ENCODE assay signal across 9 mouse cellular contexts in genomic region chr19:54533858-54534257, GRCm38 (mm10).
DNase-seq lines count a peak whose midpoint lies in the region; ATAC-seq and TF ChIP-seq lines count a peak whose summit lies in the region.
"Had no signal": no experiment of that assay in that cellular context is flagged by ENCODE, and none has a peak within 500 bp of the region (broad histone marks: within the 10 kb centered on the region; RNA-seq: fewer than 3 reads in every experiment).

No protein-coding gene starts in this region.

- DNase-seq in forebrain, embryonic 14.5 days (ENCODE audit: low spot score), result peak; percentile 28
- no peak for DNase-seq in left cerebral cortex, adult 2 months (ENCODE audit: extremely low spot score in 1 of 2, low spot score in 2 of 2)
- no peak for DNase-seq in left cerebral cortex, postnatal 10 days (ENCODE audit: extremely low spot score in 1 of 2, low spot score in 2 of 2)
- DNase-seq in CH12.LX (ENCODE audit: extremely low read depth), result peak; percentile 27
- peak; percentile 5 for DNase-seq in ZHBTc4 (ENCODE audit: low read depth, low spot score)
- no peak for DNase-seq in spleen, adult 18-20 months

- peak; percentile 64 for TF ChIP-seq RAD21 in CH12.LX (IDR thresholded peaks at IDR 0.05; ENCODE audit: low read depth, low read length)

- H3K9me3 ChIP-seq in forebrain, embryonic 14.5 days (replicated peaks; ENCODE audit: control insufficient read depth, low read length), result no peaks in the 10 kb centered on the region
- H3K9me3 ChIP-seq in forebrain, embryonic 16.5 days (ENCODE audit: control insufficient read depth, low read length), result no peaks in the 10 kb centered on the region
- H3K9me3 ChIP-seq in CH12.LX (replicated peaks; ENCODE audit: low read length), result no peaks in the 10 kb centered on the region
- H3K9me3 ChIP-seq: G1E; liver, embryonic 12.5 days had no signal

- no peaks in the 10 kb centered on the region for H3K27me3 ChIP-seq in forebrain, embryonic 14.5 days (replicated peaks; ENCODE audit: control insufficient read depth, insufficient read depth, low read length)
- no peaks in the 10 kb centered on the region for H3K27me3 ChIP-seq in forebrain, embryonic 16.5 days (replicated peaks; ENCODE audit: control insufficient read depth, insufficient read depth, low read length)
- no peaks in the 10 kb centered on the region for H3K27me3 ChIP-seq in CH12.LX (replicated peaks)
- H3K27me3 ChIP-seq: liver, embryonic 12.5 days had no signal

- intact Hi-C loops in left cerebral cortex, adult 2 months (cut with DNase I), result loop anchor here (1.0 to 10.0 kb wide), 3 partner anchors 490 to 589 kb away; partner anchors contain the start of genes Adra2a, Bbip1 and Shoc2
- intact Hi-C loops in left cerebral cortex, postnatal 10 days (cut with DNase I), result no loop called here

- no peak overlapping the region for H3K9ac ChIP-seq in forebrain, embryonic 14.5 days (ENCODE audit: low read length)
- no peak overlapping the region for H3K9ac ChIP-seq in forebrain, embryonic 16.5 days (replicated peaks; ENCODE audit: low read depth, low read length)
- no peak overlapping the region for H3K9ac ChIP-seq in CH12.LX (ENCODE audit: insufficient read depth, low read depth)
- H3K9ac ChIP-seq: liver, embryonic 12.5 days had no signal

- H3K4me2 ChIP-seq in forebrain, embryonic 14.5 days (ENCODE audit: low read length), result no peak overlapping the region
- no peak overlapping the region for H3K4me2 ChIP-seq in forebrain, embryonic 16.5 days (ENCODE audit: low read length)
- no peak overlapping the region for H3K4me2 ChIP-seq in CH12.LX (ENCODE audit: insufficient read depth, low read depth, poor library complexity, severe bottlenecking)
- H3K4me2 ChIP-seq: liver, embryonic 12.5 days had no signal

- H3K4me3 ChIP-seq in forebrain, embryonic 14.5 days (ENCODE audit: low read depth, low read length), result no peak overlapping the region
- no peak overlapping the region for H3K4me3 ChIP-seq in forebrain, embryonic 16.5 days (replicated peaks; ENCODE audit: low read length)
- no peak overlapping the region for H3K4me3 ChIP-seq in left cerebral cortex, adult 2 months
- no peak overlapping the region for H3K4me3 ChIP-seq in CH12.LX (replicated peaks in 1 of 3; ENCODE audit: low read depth in 2 of 3, low read length in 2 of 3, poor library complexity in 1 of 3)
- H3K4me3 ChIP-seq: liver, embryonic 12.5 days had no signal

- no peaks in the 10 kb centered on the region for H3K4me1 ChIP-seq in forebrain, embryonic 14.5 days (ENCODE audit: control insufficient read depth, insufficient read depth, low read length)
- no peaks in the 10 kb centered on the region for H3K4me1 ChIP-seq in forebrain, embryonic 16.5 days (replicated peaks; ENCODE audit: control insufficient read depth, insufficient read depth, low read length)
- no peaks in the 10 kb centered on the region for H3K4me1 ChIP-seq in CH12.LX (ENCODE audit: control insufficient read depth in 1 of 2, insufficient read depth in 2 of 2)
- H3K4me1 ChIP-seq: liver, embryonic 12.5 days had no signal

- no peak for ATAC-seq in forebrain, embryonic 14.5 days
- ATAC-seq in forebrain, embryonic 16.5 days, result no peak
- ATAC-seq: liver, embryonic 12.5 days had no signal

- dilution Hi-C loops in CH12.LX (cut with MboI; ENCODE audit: extremely low pct_ligation_motif_present, extremely low pct_unique_long_range_greater_than_20kb, low sequenced_read_pairs), result no loop called here

- TF ChIP-seq CTCF in left cerebral cortex, adult 2 months (IDR thresholded peaks at IDR 0.05), result peak; percentile 58
- peak in 1 of 2 experiments; percentile 63; a peak in 2 of 4 replicates for TF ChIP-seq CTCF in CH12.LX (conservative IDR thresholded peaks at IDR 0.05 in 1 of 2, IDR thresholded peaks at IDR 0.05 in 1 of 2; ENCODE audit: low read depth in 2 of 2, low read length in 2 of 2)

- in situ Hi-C loops in CH12.LX (cut with MboI; ENCODE audit: low pct_ligation_motif_present, low pct_unique_long_range_greater_than_20kb, low sequenced_read_pairs), result no loop called here

- no peak for TF ChIP-seq POLR2A in CH12.LX (IDR thresholded peaks at IDR 0.05; ENCODE audit: low read depth, low read length)

- H3K79me2 ChIP-seq in CH12.LX (replicated peaks; ENCODE audit: control insufficient read depth, extremely low read depth, insufficient read depth, poor library complexity, severe bottlenecking), result no peaks in the 10 kb centered on the region

- no peak for TF ChIP-seq EP300 in CH12.LX (IDR thresholded peaks at IDR 0.05; ENCODE audit: low read length)

- no peaks in the 10 kb centered on the region for H3K36me3 ChIP-seq in forebrain, embryonic 14.5 days (ENCODE audit: control insufficient read depth, insufficient read depth, low read length)
- H3K36me3 ChIP-seq in forebrain, embryonic 16.5 days (ENCODE audit: control insufficient read depth, insufficient read depth), result no peaks in the 10 kb centered on the region
- no peaks in the 10 kb centered on the region for H3K36me3 ChIP-seq in CH12.LX (replicated peaks in 1 of 2; ENCODE audit: control insufficient read depth in 1 of 2, insufficient read depth in 1 of 2, low read length in 1 of 2)
- H3K36me3 ChIP-seq: G1E; liver, embryonic 12.5 days had no signal

- no peak overlapping the region for H3K27ac ChIP-seq in forebrain, embryonic 14.5 days (ENCODE audit: low read depth, low read length)
- no peak overlapping the region for H3K27ac ChIP-seq in forebrain, embryonic 16.5 days (ENCODE audit: low read length)
- H3K27ac ChIP-seq in left cerebral cortex, adult 2 months, result no peak overlapping the region
- H3K27ac ChIP-seq in CH12.LX (ENCODE audit: insufficient read depth, low read depth), result no peak overlapping the region
- H3K27ac ChIP-seq: liver, embryonic 12.5 days had no signal

TF ChIP-seq in CH12.LX, 34 proteins besides CTCF, POLR2A, EP300 and RAD21:
- TF ChIP-seq IRF4 (IDR thresholded peaks at IDR 0.05; ENCODE audit: low read depth, low read length), result no peak
- TF ChIP-seq GABPA (IDR thresholded peaks at IDR 0.05; ENCODE audit: insufficient replicate concordance, low read depth, low read length), result no peak
- TF ChIP-seq SMC3 (IDR thresholded peaks at IDR 0.05; ENCODE audit: low read depth, low read length), result peak; percentile 57

Comparison
In these comparisons a context has a peak if more than half of its experiments do, and no peak if none do; other contexts are left out.
1. DNase-seq: peak in forebrain, embryonic 14.5 days (single experiment), CH12.LX (single experiment) and ZHBTc4 (single experiment); none in left cerebral cortex, adult 2 months (0 of 2), left cerebral cortex, postnatal 10 days (0 of 2) and spleen, adult 18-20 months (0 of 2).